Mouse (Mus musculus) kidney, postnatal 0 days (tissue): ENCODE measurements at regions not wholly inside any gene's neighbourhood (a gene's known extent, or its start where the extent isn't known, plus 50 kb on each side); places are given as distances from the start of the nearest gene placed in this dataset.

Experiments used
- ATAC-seq: fragments of 200-750 bp; cut with Nextera tagmentation; replicated peaks from 2 replicates; pipeline ENCODE4 v1.8.0; 2017; ENCODE audit warnings: low read depth, moderate number of reproducible peaks, moderate TSS enrichment, moderate library complexity; ENCODE audit not compliant: low FRiP score
- DNase-seq: peaks from one replicate; pipeline ENCODE4 v3.0.0-alpha.2; 2016; ENCODE audit warnings: low spot score
- H3K27ac ChIP-seq: fragments of 300-500 bp; sonication (generic); 2 replicates; pipeline ENCODE4 v1.5.1; 2014; ENCODE audit warnings: mild to moderate bottlenecking
- H3K27me3 ChIP-seq: fragments of 300-500 bp; sonication (generic); 2 replicates; pipeline ENCODE4 v1.6.1; 2014; ENCODE audit warnings: low read length, mixed read lengths; ENCODE audit not compliant: insufficient read depth
- H3K36me3 ChIP-seq: fragments of 300-500 bp; sonication (generic); 2 replicates; pipeline ENCODE4 v1.6.1; 2014; ENCODE audit warnings: low read length, mixed read lengths; ENCODE audit not compliant: insufficient read depth
- H3K4me1 ChIP-seq: fragments of 300-500 bp; sonication (generic); replicated peaks from 2 replicates; pipeline ENCODE4 v1.6.1; 2014; ENCODE audit warnings: antibody characterized with exemption, low read length, mixed read lengths; ENCODE audit not compliant: insufficient read depth
- H3K4me2 ChIP-seq: fragments of 300-500 bp; sonication (generic); 2 replicates; pipeline ENCODE4 v1.6.1; 2014; ENCODE audit warnings: mild to moderate bottlenecking, low read length, moderate library complexity, mixed read lengths
- H3K4me3 ChIP-seq: fragments of 300-500 bp; sonication (generic); replicated peaks from 2 replicates; pipeline ENCODE4 v1.5.1; 2014; ENCODE audit warnings: low read depth, low read length
- H3K9ac ChIP-seq: fragments of 300-500 bp; sonication (generic); 2 replicates; pipeline ENCODE4 v1.6.1; 2014; ENCODE audit warnings: low read depth, low read length
- H3K9me3 ChIP-seq: fragments of 300-500 bp; sonication (generic); replicated peaks from 2 replicates; pipeline ENCODE4 v1.6.1; 2016; ENCODE audit warnings: low read length, inconsistent platforms, mixed read lengths
- CTCF ChIP-seq: IDR thresholded peaks from 2 replicates; pipeline ENCODE4 v1.5.1; 2016; ENCODE audit warnings: antibody characterized with exemption, low read depth, mild to moderate bottlenecking, moderate library complexity
- WGBS: fragments of 180-500 bp; shearing (Covaris S2); extraction: QIAGEN DNeasy Blood & Tissue Kit; methylation state at CpG from one replicate; pipeline ENCODE4 v1.1.7; 2014; 5-methylcytosine and 5-hydroxymethylcytosine counted together

GRCm38 (mm10) chr11:19468373-19468772 is 449.6 kb upstream of the Meis1 start:
- TF ChIP-seq CTCF = no peak
- Histone ChIP-seq H3K4me3 (no peak overlapping the region), H3K9ac (no peak overlapping the region), H3K4me1 (no peaks in the 10 kb centered on the region), H3K4me2 (no peak overlapping the region), H3K9me3 (no peaks in the 10 kb centered on the region), H3K27ac (no peak overlapping the region), H3K36me3 (no peaks in the 10 kb centered on the region), H3K27me3 (no peaks in the 10 kb centered on the region)
- 53% methylated on average over 3 of the region's 3 CpGs for WGBS
- 0 out of 2 replicates have a peak, but pooled peaks have one; percentile 29 for ATAC-seq
- DNase-seq = peak; percentile 57

- WGBS = 65% methylated on average over 3 of the region's 3 CpGs
- ATAC-seq (no peak), DNase-seq (no peak)
- Histone ChIP-seq H3K36me3 (no peaks in the 10 kb centered on the region), H3K9ac (no peak overlapping the region), H3K4me2 (no peak overlapping the region), H3K9me3 (no peaks in the 10 kb centered on the region), H3K4me1 (no peaks in the 10 kb centered on the region), H3K4me3 (no peak overlapping the region), H3K27ac (no peak overlapping the region), H3K27me3 (no peaks in the 10 kb centered on the region)
- no peak for TF ChIP-seq CTCF
These were observed 450.0 kb upstream of the Meis1 start for GRCm38 (mm10) chr11:19468803-19469202.

GRCm38 (mm10) chr11:19470648-19471341 is 452.0 kb upstream of the Meis1 start:
- H3K9me3 ChIP-seq = no peaks in the 10 kb centered on the region
- TF ChIP-seq CTCF = no peak
- no peak for DNase-seq
- WGBS = 82% methylated on average over 5 of the region's 5 CpGs
- H3K27me3 ChIP-seq = no peaks in the 10 kb centered on the region
- H3K27ac ChIP-seq = no peak overlapping the region
- H3K9ac ChIP-seq = no peak overlapping the region
- no peak overlapping the region for H3K4me3 ChIP-seq
- ATAC-seq = no peak
- no peak overlapping the region for H3K4me2 ChIP-seq
- H3K4me1 ChIP-seq = no peaks in the 10 kb centered on the region
- no peaks in the 10 kb centered on the region for H3K36me3 ChIP-seq

DNA sequence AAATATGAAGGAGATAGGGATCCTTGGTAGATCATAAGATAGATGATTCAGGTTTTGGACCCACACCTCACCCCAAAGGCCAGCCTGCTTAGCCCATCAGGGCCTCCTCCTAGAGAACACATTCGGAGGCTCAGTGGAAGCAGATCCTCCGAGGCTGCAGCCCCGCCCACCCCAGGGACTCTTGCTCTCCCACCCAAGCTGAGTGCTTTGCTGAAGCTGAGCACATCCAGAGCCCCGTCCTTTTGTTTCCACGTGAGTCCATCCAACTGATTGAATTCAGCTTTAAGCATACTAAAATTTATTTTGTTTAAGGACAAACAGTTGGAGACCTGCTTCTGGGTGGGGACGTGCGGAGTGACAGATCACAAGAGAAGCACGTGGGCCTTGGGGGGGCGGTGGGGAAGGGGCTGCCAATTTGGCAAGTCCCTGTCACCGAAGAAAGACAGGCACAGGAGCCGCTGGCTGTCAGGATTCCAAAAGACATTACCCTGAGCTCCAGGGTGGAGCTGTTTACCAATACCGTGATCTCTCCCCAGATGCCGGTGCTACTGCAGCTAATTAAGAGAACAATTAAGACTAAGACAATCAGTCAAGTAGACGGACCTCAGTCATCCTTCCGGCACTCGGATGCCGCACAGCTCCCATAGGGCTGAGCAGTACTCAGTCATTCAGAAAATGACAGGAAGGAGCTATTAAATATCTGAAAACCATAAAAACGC is 448.9 kb upstream of the Spred2 start:
- ATAC-seq (no peak), DNase-seq (no peak)
- no peak overlapping the region; the same call in 1 of the 2 replicates for H3K4me2 ChIP-seq
- H3K36me3 ChIP-seq = no peaks in the 10 kb centered on the region
- H3K9ac ChIP-seq = no peak overlapping the region
- WGBS = 32% methylated on average over 18 of the region's 18 CpGs
- no peaks in the 10 kb centered on the region for H3K27me3 ChIP-seq
- no peak for TF ChIP-seq CTCF
- no peak overlapping the region for H3K27ac ChIP-seq
- H3K9me3 ChIP-seq = no peaks in the 10 kb centered on the region
- no peaks in the 10 kb centered on the region for H3K4me1 ChIP-seq
- no peak overlapping the region for H3K4me3 ChIP-seq

DNA sequence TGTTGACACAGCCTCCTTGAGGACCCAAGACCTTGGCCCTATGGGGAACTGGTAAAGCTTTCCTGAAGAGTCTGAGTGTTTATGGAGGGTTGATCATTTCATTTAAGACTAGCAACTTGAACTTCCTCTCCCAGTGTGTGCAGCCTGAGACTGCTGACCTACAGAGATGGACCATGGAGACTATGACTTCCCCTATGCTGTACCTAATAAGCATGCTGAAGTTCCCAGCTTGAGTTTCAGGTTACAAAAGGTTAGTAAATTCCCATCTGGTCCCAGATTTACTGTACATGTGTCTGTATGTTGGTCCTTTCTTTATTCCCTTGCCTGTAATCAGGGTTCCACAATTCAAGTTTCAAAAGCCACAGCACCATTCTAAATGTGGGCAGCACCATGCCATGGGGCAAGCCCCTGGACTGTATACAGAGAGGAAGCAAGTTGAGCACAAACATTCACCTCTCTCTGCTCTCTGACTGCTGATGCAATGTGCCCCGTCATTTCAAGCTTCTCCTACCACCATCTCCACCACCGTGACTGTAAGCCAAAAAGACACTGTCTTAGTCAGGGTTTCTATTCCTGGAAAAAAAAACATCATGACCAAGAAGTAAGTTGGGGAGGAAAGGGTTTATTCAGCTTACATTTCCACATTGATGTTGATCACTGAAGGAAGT is 431.0 kb upstream of the Spred2 start:
- no peak for ATAC-seq
- no peak overlapping the region for H3K27ac ChIP-seq
- 69% methylated on average over 2 of the region's 2 CpGs for WGBS

GRCm38 (mm10) chr11:19521721-19522120 is 402.5 kb upstream of the Spred2 start:
- H3K9ac ChIP-seq = no peak overlapping the region
- no peak overlapping the region for H3K27ac ChIP-seq
- H3K36me3 ChIP-seq = no peaks in the 10 kb centered on the region
- no peaks in the 10 kb centered on the region for H3K9me3 ChIP-seq
- DNase-seq (no peak), ATAC-seq (no peak)
- 94% methylated on average over 3 of the region's 3 CpGs for WGBS
- H3K27me3 ChIP-seq = no peaks in the 10 kb centered on the region
- no peaks in the 10 kb centered on the region for H3K4me1 ChIP-seq
- H3K4me3 ChIP-seq = no peak overlapping the region
- TF ChIP-seq CTCF = no peak
- no peak overlapping the region for H3K4me2 ChIP-seq

More for the DNA sequence above, 431.0 kb upstream of the Spred2 start:
- TF ChIP-seq CTCF = no peak
- no peak overlapping the region for H3K4me3 ChIP-seq
- no peaks in the 10 kb centered on the region for H3K4me1 ChIP-seq
- H3K27me3 ChIP-seq = no peaks in the 10 kb centered on the region
- no peaks in the 10 kb centered on the region for H3K36me3 ChIP-seq
- H3K4me2 ChIP-seq = no peak overlapping the region
- no peak overlapping the region for H3K9ac ChIP-seq
- DNase-seq = no peak
- no peaks in the 10 kb centered on the region for H3K9me3 ChIP-seq
